Mouse (Mus musculus) telencephalon, adult 2 months (tissue): ENCODE measurements around the gene Cnih2.

Experiments
- DNase-seq: peaks from one replicate; pipeline ENCODE4 v3.0.0-alpha.2; 2011; ENCODE audit warnings: low read depth, low spot score

The Cnih2 gene

DNA sequence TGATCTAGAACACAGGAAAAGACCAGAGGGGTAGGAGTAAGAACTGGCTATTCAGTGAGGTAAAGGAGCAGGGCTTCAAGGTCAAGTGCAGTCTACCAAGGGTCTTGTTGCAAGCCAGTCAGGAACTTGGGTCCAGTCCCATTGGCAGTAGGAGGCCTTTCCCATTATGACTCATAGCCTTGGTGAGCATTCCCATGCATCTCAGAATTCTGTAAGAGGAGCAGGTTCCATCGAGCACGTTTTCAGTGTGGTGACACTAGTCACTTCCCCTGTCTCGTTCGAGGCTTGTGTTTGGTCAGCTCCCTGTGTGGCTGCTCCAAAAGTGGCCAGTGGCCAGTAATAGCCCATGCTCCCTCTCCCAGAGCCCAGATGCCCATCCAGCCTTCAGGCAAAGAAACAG is 52.8 kb downstream of the Cnih2 start:
- no peak for DNase-seq
